Mouse (Mus musculus) embryo, embryonic 10.5 days (tissue): Measurements from ENCODE around the gene Dock9.

Experiments
- DNase-seq: peaks from one replicate; pipeline ENCODE4 v3.0.0-alpha.2; 2015; ENCODE audit warnings: low spot score

Gene Dock9

GRCm38 (mm10) chr14:121620157-121620556 lies 177.5 kb downstream of the Dock9 start:
- DNase-seq = no peak

- no peak for DNase-seq
Measured at GRCm38 (mm10) chr14:121617645-121618390, 179.8 kb downstream of the Dock9 start.

GRCm38 (mm10) chr14:121615431-121615830 lies 182.2 kb downstream of the Dock9 start:
- DNase-seq = no peak

GRCm38 (mm10) chr14:121614461-121615170 lies 183.0 kb downstream of the Dock9 start:
- DNase-seq = no peak

GRCm38 (mm10) chr14:121613490-121613889 lies 184.1 kb downstream of the Dock9 start:
- no peak for DNase-seq

- no peak for DNase-seq
Measured at GRCm38 (mm10) chr14:121612926-121613325, 184.7 kb downstream of the Dock9 start.

GRCm38 (mm10) chr14:121611533-121611932 lies 186.1 kb downstream of the Dock9 start:
- no peak for DNase-seq

- no peak for DNase-seq
Measured at GRCm38 (mm10) chr14:121611098-121611497, 186.5 kb downstream of the Dock9 start.

GRCm38 (mm10) chr14:121608522-121608921 lies 189.1 kb downstream of the Dock9 start:
- peak; percentile 48 for DNase-seq

- no peak for DNase-seq
Measured at GRCm38 (mm10) chr14:121606433-121606832, 191.2 kb downstream of the Dock9 start.

- no peak for DNase-seq
Measured at GRCm38 (mm10) chr14:121605260-121605659, 192.4 kb downstream of the Dock9 start.

- no peak for DNase-seq
Measured at GRCm38 (mm10) chr14:121604565-121604964, 193.1 kb downstream of the Dock9 start.

GRCm38 (mm10) chr14:121602610-121603009 lies 195.0 kb downstream of the Dock9 start:
- DNase-seq = no peak

- no peak for DNase-seq
Measured at GRCm38 (mm10) chr14:121600538-121600937, 197.1 kb downstream of the Dock9 start.

GRCm38 (mm10) chr14:121597073-121597472 lies 200.6 kb downstream of the Dock9 start:
- no peak for DNase-seq

GRCm38 (mm10) chr14:121596631-121597030 lies 201.0 kb downstream of the Dock9 start:
- DNase-seq = no peak

GRCm38 (mm10) chr14:121594684-121595083 lies 203.0 kb downstream of the Dock9 start:
- no peak for DNase-seq

GRCm38 (mm10) chr14:121593313-121593929 lies 204.2 kb downstream of the Dock9 start:
- no peak for DNase-seq

GRCm38 (mm10) chr14:121592890-121593289 lies 204.7 kb downstream of the Dock9 start:
- DNase-seq = peak; percentile 18

- no peak for DNase-seq
Measured at GRCm38 (mm10) chr14:121592356-121592755, 205.3 kb downstream of the Dock9 start.

- peak; percentile 85 for DNase-seq
Measured at GRCm38 (mm10) chr14:121589097-121589725, 208.4 kb downstream of the Dock9 start.

- DNase-seq = peak; percentile 87
Measured at GRCm38 (mm10) chr14:121588451-121588850, 209.2 kb downstream of the Dock9 start.
